Mouse (Mus musculus) retina, embryonic 14.5 days (tissue): Measurements from ENCODE around the gene Hoxd1.

Experiments
- DNase-seq: peaks from one replicate; pipeline ENCODE4 v3.0.0-alpha.2; 2015; ENCODE audit warnings: low spot score

The Hoxd1 gene

DNA sequence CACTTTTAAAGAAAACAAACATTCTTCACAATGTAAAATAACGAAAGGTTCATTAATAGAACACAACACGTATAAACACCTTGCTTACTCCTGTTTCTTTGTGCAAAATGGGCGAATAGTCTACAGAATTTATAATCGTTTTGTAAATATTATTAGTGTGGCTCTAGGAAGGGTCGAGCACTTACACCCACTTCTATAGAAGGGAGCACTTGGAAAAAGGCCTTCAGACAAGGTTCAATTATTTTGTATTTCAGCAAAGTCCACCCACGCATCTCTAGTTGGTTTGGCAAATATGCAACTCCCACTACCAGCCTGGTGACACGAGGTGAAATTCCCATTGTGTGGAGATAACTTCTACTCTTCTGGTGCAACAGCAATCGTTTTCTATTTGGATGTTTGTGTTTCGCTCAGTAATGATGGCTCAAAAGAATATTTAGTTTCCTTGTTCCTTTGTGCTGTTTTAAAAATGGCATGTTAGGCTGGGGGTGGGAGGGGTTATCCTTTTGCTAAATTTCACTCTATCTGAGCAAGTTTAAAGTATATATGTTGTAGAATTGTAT, 14.3 kb upstream of the Hoxd1 start:
- no peak for DNase-seq

DNA sequence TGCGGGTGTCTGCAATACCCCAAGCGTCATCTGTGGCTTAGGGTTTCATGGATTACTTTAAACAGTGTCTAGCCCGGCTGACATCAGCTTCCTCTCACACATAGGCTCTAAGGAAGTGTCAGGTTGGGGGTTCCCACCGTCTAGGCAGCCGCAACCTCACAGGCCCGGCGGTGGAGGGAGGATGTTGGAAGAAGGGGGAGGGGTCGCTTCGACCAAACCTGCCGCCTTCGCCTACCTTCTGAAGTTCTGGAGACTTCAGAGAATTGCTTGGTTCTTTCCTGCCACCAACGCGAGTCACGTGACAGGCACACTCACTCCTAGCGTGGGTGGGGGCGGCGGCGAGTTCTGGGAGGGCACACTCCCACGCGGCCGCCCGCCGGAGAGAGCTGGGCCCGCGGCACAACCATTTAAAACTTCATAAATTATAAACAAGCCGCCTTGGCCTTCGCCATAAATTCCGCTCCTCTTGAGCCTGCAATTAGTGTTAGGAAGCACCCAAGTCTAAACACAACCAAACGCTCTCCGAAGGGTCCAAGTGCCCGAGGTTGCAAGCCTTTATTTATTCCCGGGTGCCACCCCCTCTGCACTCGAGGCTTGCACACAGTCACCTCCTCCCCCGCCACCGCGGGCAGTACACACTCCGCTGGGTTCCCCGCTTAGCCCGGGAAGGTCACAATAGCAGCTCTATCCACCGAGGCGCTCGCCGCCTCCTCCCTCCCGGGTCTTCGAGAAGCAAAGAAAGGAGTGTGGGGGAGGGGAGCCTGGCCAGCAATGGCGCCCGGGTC, 13.3 kb upstream of the Hoxd1 start:
- peak; percentile 72 for DNase-seq

DNA sequence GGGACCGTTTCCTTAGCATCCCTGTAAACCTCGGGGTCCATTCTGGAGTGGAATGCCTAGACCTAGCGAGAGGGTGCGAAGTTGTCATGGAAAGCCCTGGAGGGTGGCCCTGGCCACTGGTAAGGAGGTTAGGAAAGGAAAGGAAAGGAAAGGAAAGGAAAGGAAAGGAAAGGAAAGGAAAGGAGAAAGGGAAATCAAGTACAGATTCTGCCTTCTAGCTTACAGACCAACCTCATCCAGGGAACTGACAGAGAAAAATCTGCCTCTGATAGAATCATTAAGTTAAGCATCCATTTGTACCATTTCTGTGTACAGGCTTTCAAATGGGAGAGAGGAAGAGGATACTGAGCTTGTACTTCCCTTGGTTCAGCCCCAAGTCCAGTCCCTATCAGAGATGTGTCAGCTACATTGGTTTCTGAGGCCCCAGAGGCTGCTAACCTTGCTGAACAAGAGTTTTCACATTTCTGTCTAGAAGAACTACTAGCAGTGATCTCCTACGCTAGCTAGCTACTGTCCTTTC, 12.0 kb upstream of the Hoxd1 start:
- no peak for DNase-seq

DNA sequence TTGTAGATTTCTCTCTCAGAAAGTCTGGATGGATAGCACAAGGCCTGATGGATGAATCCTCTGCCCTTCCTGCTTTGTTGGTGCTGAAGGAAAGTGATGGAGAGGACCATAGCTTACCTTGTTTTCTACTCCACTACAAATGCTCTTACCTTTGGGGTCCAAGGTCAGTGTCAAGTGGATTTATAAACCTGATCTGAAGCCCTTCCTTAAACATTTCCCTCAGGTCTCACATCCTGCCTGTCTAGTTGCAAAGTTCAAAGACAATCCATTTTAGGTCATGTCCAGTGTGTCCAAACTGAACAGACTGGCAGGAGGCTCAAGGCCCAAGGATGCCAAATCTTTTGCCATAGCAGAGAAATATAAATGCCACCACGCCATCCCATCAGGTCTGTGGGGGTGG, 10.9 kb upstream of the Hoxd1 start:
- DNase-seq = no peak

DNA sequence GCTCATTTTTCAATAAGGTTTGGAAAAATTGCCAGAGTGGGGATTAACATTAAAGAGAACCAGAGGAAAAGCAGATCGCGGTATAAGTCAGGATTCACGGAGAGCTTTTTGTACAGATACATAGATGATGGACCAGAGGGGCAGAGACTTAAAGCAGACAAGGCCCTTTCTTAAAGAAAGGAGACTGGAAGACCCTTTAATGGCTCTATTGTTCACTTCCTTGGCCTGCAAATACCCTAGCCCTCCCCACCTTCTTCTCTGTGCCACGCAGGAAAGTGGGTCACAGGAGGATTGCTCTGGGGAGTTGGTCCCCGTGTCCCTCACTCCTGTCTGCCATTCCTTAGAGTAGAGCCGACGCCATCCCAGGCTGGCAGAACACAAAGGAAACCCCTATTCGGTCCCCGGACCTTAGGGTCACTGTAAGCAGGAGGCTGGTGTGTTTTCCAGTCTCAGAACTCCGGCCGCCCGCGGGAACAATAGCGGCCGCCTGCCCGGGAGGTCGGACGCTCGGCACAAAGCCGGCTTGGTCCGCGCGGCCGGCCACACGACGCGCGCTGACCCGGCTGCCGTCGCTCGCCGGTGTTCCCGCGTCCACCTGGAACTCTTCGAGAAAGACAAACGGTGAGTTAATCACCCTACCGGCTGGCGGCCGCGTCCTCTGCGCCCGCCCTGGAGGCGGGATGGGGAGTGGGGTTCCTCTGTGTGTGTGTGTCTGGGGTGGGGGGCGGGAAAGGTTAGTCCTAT, 10.2 kb upstream of the Hoxd1 start:
- no peak for DNase-seq

DNA sequence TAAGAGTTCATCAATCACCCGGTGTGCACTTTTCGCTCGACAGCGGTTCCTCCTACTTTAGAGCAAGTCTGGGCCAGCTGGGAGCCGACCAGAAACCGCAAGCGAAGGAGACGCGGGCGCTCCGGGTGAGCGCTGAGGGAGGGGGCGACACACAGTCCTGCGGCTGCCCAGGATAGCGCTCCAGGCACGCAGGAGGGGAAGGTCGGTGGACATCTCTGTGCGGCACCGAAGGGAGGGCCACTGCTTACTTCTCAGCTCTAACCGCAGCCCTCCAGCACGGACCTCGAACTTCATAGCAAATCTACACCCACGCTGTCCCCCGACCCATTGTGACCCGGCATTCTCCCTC, 9.6 kb upstream of the Hoxd1 start:
- DNase-seq = no peak

DNA sequence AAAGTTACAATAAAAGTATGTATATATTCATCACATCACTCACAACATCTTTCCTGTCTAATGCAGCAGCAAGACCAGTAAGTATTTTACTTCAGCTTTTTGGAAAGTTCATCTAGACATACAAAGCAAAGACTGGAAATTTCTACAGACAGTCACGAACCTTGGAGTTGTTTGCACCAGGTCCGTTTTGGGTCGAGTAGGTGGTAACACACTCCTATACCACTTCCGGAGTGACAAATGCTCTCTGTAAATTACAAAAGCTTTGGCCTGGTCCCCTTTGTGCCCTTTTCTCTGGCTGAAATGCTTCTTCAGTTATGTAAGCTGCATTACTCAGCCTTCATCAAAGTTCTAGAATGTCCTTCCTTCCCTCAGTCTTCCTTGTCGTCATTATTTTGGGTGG, 9.1 kb upstream of the Hoxd1 start:
- DNase-seq = no peak

DNA sequence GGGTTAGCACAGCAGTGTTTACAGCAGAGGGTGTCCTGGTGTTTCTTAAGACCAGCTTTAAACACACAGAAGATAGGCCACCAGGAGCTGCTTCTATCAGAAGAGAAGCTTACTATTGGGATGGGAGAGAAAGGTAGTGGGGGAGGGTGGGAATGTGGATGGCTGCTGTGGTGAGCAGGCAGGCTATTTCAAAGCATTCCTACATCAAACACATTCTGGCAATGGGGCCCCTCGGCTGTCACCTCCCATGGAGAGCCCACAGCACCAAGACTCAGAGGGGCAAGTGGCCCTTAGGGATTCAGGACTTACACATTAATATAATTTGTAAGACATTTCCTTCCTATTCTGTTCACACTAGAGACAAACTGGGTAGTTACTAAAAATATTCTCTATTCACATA, 2.6 kb upstream of the Hoxd1 start:
- DNase-seq = no peak

DNA sequence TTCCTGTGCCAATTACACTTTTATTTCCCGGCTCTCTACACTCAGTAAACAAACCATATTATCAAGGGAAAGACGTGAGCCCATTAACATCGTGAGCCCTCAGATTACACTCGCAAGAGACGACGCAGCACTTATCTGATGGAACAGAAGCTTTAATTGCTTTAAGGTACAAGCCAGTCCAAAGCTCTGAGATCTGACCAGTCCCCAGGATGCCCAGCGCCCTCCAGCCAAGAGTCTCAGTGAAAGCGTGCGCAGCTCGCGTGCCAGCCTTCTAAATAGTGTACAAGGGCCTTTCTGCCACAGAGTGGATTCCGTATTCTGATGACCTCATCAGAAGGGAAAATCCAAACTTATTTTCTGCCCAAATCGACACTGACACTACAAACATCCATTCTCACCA, 839 bp upstream of the Hoxd1 start:
- DNase-seq = no peak

DNA sequence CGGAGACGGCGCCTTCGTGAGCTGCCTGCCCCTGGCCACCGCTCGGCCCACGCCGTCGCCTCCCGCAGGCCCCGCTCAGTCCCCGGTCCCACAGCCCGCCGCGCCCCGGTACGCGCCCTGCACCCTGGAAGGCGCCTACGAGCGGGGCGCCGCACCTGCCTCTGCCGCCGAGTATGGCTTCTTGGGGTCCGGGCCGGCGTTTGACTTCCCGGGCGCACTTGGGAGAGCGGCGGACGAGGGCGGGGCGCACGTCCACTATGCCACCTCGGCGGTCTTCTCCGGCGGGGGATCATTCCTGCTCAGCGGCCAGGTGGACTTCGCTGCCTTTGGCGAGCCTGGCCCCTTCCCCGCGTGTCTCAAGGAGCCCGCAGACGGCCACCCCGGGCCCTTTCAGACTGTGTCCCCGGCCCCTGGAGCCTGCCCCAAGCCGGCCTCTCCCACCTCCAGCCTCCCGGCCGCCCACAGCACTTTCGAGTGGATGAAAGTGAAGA, 510 bp downstream of the Hoxd1 start:
- no peak for DNase-seq

DNA sequence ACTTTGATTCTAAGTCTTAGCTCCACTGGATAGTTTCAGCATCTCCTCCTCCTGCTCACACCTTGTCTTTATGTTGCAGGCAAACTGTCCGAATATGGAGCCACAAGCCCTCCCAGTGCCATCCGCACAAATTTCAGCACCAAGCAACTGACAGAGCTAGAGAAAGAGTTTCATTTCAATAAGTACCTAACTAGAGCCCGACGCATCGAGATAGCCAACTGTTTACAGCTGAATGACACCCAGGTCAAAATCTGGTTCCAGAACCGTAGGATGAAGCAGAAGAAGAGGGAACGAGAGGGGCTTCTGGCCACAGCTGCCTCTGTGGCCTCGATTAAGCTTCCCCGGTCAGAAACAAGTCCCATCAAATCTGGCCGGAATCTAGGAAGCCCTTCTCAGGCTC, 1.2 kb downstream of the Hoxd1 start:
- no peak for DNase-seq

DNA sequence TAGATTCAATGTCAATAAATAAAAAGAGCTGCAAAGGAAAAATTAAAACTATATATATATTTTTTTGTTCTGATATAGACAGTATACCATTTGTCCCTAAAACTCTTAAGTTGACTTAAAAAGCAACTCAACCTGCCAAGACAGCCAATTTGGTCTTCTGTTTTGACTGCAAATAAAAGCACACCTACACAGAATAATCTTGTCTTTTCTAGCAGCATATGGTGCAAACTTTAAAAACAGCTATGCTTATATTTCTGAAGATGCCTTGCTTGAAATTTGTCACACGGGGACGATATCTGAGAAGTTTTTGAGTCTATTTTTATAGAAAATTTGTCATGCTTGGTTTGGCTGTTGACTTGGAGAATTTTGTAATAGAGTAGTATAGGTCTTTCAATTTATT, 11.6 kb downstream of the Hoxd1 start:
- DNase-seq = no peak

DNA sequence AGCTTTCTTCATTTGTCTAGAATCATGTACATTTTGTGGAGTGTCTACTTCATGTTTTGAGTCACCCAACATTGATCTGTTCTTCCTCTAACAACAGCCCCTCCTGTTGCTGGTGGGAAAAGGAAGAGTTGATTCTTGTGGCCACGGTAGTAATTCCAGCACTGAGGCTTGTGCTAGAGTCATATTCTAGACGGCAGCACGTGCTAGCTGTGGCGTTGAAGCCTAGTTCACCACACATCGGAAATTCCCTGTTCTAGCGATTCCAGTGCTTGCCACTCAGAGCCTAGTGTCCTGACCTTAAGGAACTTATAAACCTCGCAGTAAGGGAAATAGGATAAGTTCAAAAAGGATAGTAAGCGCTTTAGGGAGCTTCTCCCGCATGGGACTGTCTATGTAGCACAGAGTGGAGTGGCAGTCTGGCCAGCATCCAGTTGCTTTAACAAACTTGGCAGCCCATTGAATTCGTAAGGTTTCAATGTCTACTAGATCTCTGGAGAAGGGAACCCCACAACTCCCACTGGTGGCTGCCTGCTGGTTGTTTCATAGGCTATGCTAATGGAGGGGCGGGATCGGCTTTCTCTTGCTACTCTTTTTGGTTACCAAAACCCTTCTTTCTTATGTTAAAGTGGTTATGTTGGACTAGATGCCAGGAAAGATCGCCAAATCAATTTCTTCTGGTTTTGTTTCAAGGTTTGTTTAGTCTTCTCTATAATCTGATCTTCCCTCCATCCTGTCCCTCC, 14.9 kb downstream of the Hoxd1 start:
- no peak for DNase-seq

DNA sequence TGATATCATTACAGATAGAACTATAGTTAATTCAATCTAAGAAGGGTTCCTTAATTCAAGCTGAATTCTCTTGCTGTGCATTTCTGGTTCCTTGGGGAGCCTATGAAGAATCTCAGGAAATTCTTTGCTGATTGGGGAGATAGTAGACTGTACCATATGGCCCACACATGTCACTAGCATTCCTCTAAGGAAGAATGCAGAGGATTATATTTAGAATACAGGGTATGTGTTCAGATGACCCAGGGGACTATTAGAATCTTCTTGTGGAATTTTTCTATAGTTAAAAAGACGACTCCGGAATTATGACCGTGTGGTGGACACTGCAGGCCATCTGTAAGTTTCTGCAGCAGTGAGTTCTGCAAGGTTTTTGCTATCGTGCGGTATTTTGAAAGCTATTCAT, 18.6 kb downstream of the Hoxd1 start:
- DNase-seq = no peak

DNA sequence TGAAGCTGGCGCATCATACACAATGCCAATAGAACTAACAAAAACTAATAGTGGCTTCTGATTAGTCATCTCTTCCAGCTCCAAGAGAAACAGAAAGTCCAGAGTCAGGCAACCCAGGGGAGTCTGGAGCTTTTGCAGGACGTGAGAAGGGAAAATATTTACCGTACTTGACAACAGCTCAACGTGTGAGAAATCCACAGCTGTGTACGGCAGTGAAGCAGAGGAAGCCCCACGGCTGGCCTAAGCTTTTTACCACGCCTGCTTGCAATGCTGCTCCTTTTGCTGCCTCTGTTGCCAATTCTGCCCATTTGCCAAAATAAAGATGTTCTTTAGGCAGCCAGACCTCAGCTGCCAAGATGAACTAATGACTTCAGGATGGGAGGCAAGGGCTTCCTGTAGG, 32.8 kb downstream of the Hoxd1 start:
- DNase-seq = no peak

DNA sequence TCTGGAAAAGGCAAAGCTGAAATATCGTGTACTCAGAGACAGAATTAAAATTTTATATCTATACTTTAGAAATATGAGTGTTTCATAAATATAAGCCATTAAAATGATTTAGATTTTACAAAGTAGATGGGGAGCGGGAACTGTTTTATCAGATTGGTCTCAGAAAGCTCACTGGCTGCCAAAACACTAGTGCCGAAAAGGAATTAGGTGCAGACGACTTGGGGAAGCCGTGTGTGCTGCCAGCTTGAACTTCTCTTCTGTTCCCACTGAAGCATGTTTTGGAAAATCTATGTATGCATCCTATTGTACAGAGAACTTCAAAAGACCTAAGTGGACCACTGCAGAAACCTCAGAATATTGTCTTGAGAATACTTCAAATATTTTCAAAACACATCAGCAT, 45.7 kb downstream of the Hoxd1 start:
- no peak for DNase-seq
